Mouse (Mus musculus): ENCODE data around the gene Gabrg3. TPM values are rescaled to one million over a fixed set of nuclear protein-coding genes. Genes with fewer than 3 reads are reported as not detected.

Gabrg3 gene
- polyA plus RNA-seq, 1 experiment from 2014 or later: 1.7 TPM

DNA sequence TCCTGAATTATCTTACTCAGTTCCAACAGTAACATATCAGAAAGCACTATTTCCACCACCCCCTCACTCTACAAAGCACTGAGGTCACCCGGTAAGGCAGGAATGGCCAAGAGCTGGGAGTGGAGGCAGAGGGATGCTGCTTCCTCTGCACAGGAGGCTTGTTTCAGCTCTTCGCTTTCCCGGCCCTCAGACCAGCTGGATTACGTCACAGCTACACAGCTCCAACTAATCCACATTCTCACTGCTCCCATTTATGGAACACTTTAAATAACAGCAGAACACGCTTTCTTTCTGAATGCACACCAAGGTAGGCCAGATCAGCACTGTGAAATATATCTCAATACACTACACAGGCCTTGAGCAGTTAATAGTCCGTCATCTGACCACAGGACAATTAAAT, 23.2 kb downstream of the Gabrg3 start:
- Histone ChIP-seq H3K9me3 (no peaks in the 10 kb centered on the region), H3K4me3 (replicated peaks) (no peak overlapping the region), H3K27me3 (no peaks in the 10 kb centered on the region), H3K9ac (replicated peaks) (no peak overlapping the region), H3K27ac (no peak overlapping the region), H3K4me2 (replicated peaks) (no peak overlapping the region), H3K4me1 (replicated peaks) (no peaks in the 10 kb centered on the region), H3K36me3 (no peaks in the 10 kb centered on the region)
- WGBS: 81% methylated on average over 6 of the region's 6 CpGs
- ATAC-seq: no peak

GRCm38 (mm10) chr7:57357871-57358540, 29.0 kb downstream of the Gabrg3 start:
- no peaks in the 10 kb centered on the region for H3K4me1 ChIP-seq (replicated peaks)
- H3K9me3 ChIP-seq: no peaks in the 10 kb centered on the region
- H3K9ac ChIP-seq (replicated peaks): no peak overlapping the region
- no peak overlapping the region for H3K4me3 ChIP-seq (replicated peaks)
- no peaks in the 10 kb centered on the region for H3K36me3 ChIP-seq
- no peak for ATAC-seq
- no peaks in the 10 kb centered on the region for H3K27me3 ChIP-seq
- no peak overlapping the region for H3K27ac ChIP-seq
- WGBS: 36% methylated on average over 6 of the region's 6 CpGs
- no peak overlapping the region for H3K4me2 ChIP-seq (replicated peaks)

GRCm38 (mm10) chr7:57356565-57357301, 30.3 kb downstream of the Gabrg3 start:
- 90% methylated on average over 8 of the region's 8 CpGs for WGBS
- Histone ChIP-seq H3K9ac (replicated peaks) (no peak overlapping the region), H3K4me1 (replicated peaks) (no peaks in the 10 kb centered on the region), H3K27me3 (no peaks in the 10 kb centered on the region), H3K4me3 (replicated peaks) (no peak overlapping the region), H3K36me3 (no peaks in the 10 kb centered on the region), H3K4me2 (replicated peaks) (no peak overlapping the region), H3K27ac (no peak overlapping the region), H3K9me3 (no peaks in the 10 kb centered on the region)
- ATAC-seq: no peak

DNA sequence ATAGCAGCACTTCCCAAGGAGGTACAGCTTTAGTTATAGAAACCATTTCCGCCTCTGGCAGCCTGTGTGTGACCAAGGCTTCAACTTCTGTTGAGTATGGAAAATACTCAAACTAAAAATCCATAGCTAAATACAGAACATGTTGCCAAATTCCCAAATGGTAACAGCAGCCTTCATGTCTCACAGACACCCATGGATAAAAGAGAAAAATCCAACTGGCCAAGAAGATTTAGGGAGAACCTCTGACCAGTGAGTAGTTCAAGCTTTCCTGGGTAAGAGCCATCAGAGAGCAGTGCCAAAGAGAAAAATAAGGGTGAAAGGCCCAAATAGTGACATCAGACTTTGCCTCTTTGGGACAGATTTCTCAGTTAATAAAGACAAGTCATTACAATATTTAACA, 38.2 kb downstream of the Gabrg3 start:
- H3K9me3 ChIP-seq: no peaks in the 10 kb centered on the region
- H3K27me3 ChIP-seq: no peaks in the 10 kb centered on the region
- H3K4me3 ChIP-seq (replicated peaks): no peak overlapping the region
- no peak for ATAC-seq
- H3K4me1 ChIP-seq (replicated peaks): no peaks in the 10 kb centered on the region
- H3K36me3 ChIP-seq: no peaks in the 10 kb centered on the region
- H3K9ac ChIP-seq (replicated peaks): no peak overlapping the region
- WGBS: 88% methylated on average over 1 of the region's 1 CpGs
- H3K4me2 ChIP-seq (replicated peaks): no peak overlapping the region
- H3K27ac ChIP-seq: no peak overlapping the region

GRCm38 (mm10) chr7:57341910-57342309, 45.1 kb downstream of the Gabrg3 start:
- Histone ChIP-seq H3K36me3 (no peaks in the 10 kb centered on the region), H3K4me3 (replicated peaks) (no peak overlapping the region), H3K9me3 (no peaks in the 10 kb centered on the region), H3K4me1 (replicated peaks) (peaks cover 6% of the 10 kb centered on the region; the same call in 1 of the 2 replicates), H3K4me2 (replicated peaks) (no peak overlapping the region), H3K27me3 (no peaks in the 10 kb centered on the region), H3K9ac (replicated peaks) (no peak overlapping the region), H3K27ac (no peak overlapping the region)
- 57% methylated on average over 8 of the region's 8 CpGs for WGBS
- no peak for ATAC-seq

DNA sequence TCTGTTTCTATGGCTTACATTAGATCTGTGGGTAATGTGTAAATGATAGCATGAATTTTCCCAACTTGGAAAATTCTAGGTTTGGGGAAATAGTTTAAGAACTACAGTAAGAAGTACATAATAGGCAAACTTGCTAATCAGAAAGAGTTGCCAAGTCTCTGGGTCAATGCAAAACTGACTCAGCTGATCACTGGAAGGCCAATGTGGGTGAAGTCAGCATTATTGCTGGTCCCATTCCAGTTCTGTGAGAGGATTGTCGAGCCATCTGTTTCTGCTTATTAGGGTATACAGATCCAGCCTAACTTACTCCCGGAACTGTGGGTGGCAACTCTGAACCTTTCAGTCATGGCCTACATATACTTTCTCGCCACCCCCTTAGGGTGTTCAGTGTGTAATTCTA, 55.8 kb downstream of the Gabrg3 start:
- Histone ChIP-seq H3K9ac (replicated peaks) (no peak overlapping the region), H3K4me2 (replicated peaks) (no peak overlapping the region), H3K4me1 (replicated peaks) (no peaks in the 10 kb centered on the region), H3K27ac (no peak overlapping the region), H3K4me3 (replicated peaks) (no peak overlapping the region), H3K9me3 (no peaks in the 10 kb centered on the region), H3K27me3 (no peaks in the 10 kb centered on the region), H3K36me3 (no peaks in the 10 kb centered on the region)
- ATAC-seq: no peak
- WGBS: 90% methylated on average over 3 of the region's 3 CpGs

- H3K9me3 ChIP-seq: no peaks in the 10 kb centered on the region
- no peak overlapping the region for H3K27ac ChIP-seq
- 86% methylated on average over 4 of the region's 4 CpGs for WGBS
- no peaks in the 10 kb centered on the region for H3K27me3 ChIP-seq
- H3K36me3 ChIP-seq: no peaks in the 10 kb centered on the region
- no peak for ATAC-seq
- no peaks in the 10 kb centered on the region for H3K4me1 ChIP-seq (replicated peaks)
- no peak overlapping the region for H3K9ac ChIP-seq (replicated peaks)
- no peak overlapping the region for H3K4me2 ChIP-seq (replicated peaks)
- H3K4me3 ChIP-seq (replicated peaks): no peak overlapping the region
These were observed 56.7 kb downstream of the Gabrg3 start for GRCm38 (mm10) chr7:57330240-57330639.

DNA sequence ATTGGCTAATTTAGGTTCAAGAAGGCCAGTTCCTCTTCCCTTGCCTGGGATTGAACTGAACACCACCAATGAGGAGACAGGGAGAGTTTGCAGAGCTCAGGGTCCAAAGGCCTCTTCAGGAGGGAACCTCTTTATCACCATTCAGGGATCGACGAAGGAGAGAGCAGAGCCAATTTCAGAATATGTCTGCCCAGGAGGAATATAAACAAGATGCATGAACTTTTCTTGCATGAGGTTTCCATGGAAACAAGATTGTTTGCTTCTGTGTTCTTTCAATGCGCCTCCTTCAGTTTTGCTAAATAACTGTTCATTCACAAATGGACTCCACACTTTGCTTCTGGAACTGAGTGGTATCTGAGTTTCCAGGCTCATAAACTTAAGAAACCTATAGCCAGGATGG, 62.5 kb downstream of the Gabrg3 start:
- Histone ChIP-seq H3K9me3 (no peaks in the 10 kb centered on the region), H3K4me2 (replicated peaks) (no peak overlapping the region), H3K27ac (no peak overlapping the region), H3K4me3 (replicated peaks) (no peak overlapping the region), H3K9ac (replicated peaks) (no peak overlapping the region), H3K4me1 (replicated peaks) (0 out of 2 replicates have a peak, but pooled peaks cover 3% of the 10 kb centered on the region), H3K36me3 (no peaks in the 10 kb centered on the region), H3K27me3 (no peaks in the 10 kb centered on the region)
- no peak for ATAC-seq
- 63% methylated on average over 3 of the region's 3 CpGs for WGBS

GRCm38 (mm10) chr7:57322086-57322485, 64.9 kb downstream of the Gabrg3 start:
- no peak overlapping the region for H3K27ac ChIP-seq
- H3K4me2 ChIP-seq (replicated peaks): no peak overlapping the region
- H3K27me3 ChIP-seq: no peaks in the 10 kb centered on the region
- no peaks in the 10 kb centered on the region for H3K9me3 ChIP-seq
- no peak overlapping the region for H3K9ac ChIP-seq (replicated peaks)
- H3K36me3 ChIP-seq: no peaks in the 10 kb centered on the region
- H3K4me3 ChIP-seq (replicated peaks): no peak overlapping the region
- WGBS: 76% methylated on average over 1 of the region's 1 CpGs
- ATAC-seq: no peak
- H3K4me1 ChIP-seq (replicated peaks): 0 out of 2 replicates have a peak, but pooled peaks cover 3% of the 10 kb centered on the region

DNA sequence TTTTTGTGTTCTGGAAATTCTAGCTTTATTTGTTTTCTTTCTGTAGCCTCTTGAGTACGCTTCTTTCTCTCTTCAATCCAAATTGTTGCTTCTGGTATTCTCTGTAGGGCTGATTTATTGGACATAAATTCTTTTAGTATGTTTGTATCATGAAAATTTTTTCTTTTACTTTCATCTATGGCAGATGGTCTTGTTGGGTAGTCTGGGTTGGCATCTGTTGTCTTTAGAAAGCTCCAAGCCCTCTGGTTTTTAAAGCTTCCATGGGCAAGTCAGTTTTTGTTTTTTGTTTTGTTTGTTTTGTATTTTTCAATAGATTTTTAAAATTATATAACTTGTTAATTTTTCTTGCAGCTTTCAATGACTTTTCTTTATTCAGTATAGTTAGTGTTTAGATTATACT, 72.0 kb downstream of the Gabrg3 start:
- Histone ChIP-seq H3K4me2 (replicated peaks) (no peak overlapping the region), H3K4me1 (replicated peaks) (no peaks in the 10 kb centered on the region), H3K9ac (replicated peaks) (no peak overlapping the region), H3K27me3 (no peaks in the 10 kb centered on the region), H3K9me3 (no peaks in the 10 kb centered on the region), H3K36me3 (no peaks in the 10 kb centered on the region), H3K27ac (no peak overlapping the region), H3K4me3 (replicated peaks) (no peak overlapping the region)
- ATAC-seq: no peak
- 76% methylated on average over 1 of the region's 1 CpGs for WGBS

- no peaks in the 10 kb centered on the region for H3K4me1 ChIP-seq (replicated peaks)
- H3K4me3 ChIP-seq (replicated peaks): no peak overlapping the region
- no peak overlapping the region for H3K4me2 ChIP-seq (replicated peaks)
- no peaks in the 10 kb centered on the region for H3K36me3 ChIP-seq
- no peak for ATAC-seq
- H3K27me3 ChIP-seq: no peaks in the 10 kb centered on the region
- H3K9ac ChIP-seq (replicated peaks): no peak overlapping the region
- WGBS: 88% methylated on average over 2 of the region's 2 CpGs
- no peak overlapping the region for H3K27ac ChIP-seq
- H3K9me3 ChIP-seq: no peaks in the 10 kb centered on the region
These were observed 75.0 kb downstream of the Gabrg3 start for GRCm38 (mm10) chr7:57312018-57312417.

- no peak for ATAC-seq
These were observed 79.7 kb downstream of the Gabrg3 start for GRCm38 (mm10) chr7:57307337-57307736.

More at GRCm38 (mm10) chr7:57307337-57307736, 79.7 kb downstream of the Gabrg3 start:
- Histone ChIP-seq H3K9ac (replicated peaks) (no peak overlapping the region), H3K4me1 (replicated peaks) (no peaks in the 10 kb centered on the region), H3K27me3 (no peaks in the 10 kb centered on the region), H3K27ac (no peak overlapping the region), H3K36me3 (no peaks in the 10 kb centered on the region), H3K4me3 (replicated peaks) (no peak overlapping the region), H3K9me3 (no peaks in the 10 kb centered on the region), H3K4me2 (replicated peaks) (no peak overlapping the region)
- WGBS: 92% methylated on average over 1 of the region's 1 CpGs
